Mouse (Mus musculus): ENCODE measurements around the gene Rangrf.
A peak's percentile ranks its signal among the peaks of the same experiment; 100 is the strongest.
"Not testable (repeated sequence)": the region's sequence is repeated elsewhere in the genome, so short reads cannot be mapped to it uniquely, and the experiment has no call there.

Gene Rangrf

DNA sequence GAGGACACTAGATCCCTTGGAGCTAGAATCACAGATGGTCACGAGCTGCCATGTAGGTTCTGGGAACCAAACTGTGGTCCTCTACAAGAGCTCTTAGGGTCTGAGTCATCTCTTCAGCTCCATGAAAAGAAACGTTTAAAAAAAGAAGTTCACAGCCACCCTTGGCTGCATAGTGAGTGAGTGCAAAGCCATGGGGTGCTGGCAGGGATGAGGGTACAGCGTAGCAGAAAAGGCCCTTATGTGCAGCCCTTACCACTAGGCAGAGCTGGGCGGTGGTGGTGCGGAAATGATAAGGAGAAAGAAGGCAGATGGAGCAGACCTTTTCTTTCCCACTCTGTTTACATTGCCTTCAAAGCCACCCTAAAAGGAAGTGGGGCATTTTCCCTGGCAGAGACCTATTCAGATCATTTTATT lies 4.3 kb upstream of the Rangrf start:
- DNase-seq (ENCODE audit: low spot score) = no peak

- no peak for DNase-seq (ENCODE audit: low spot score)
Observed at GRCm38 (mm10) chr11:68975601-68976000, 616 bp upstream of the Rangrf start.

- no peak for DNase-seq (ENCODE audit: low spot score)
Observed at GRCm38 (mm10) chr11:68974059-68974450, 930 bp downstream of the Rangrf start.

- peak; percentile 94 for DNase-seq (ENCODE audit: low spot score)
Observed at GRCm38 (mm10) chr11:68973250-68974058, 1.5 kb downstream of the Rangrf start.

- peak; percentile 73 for DNase-seq (ENCODE audit: low spot score)
Observed at GRCm38 (mm10) chr11:68970232-68970631, 4.8 kb downstream of the Rangrf start.

DNA sequence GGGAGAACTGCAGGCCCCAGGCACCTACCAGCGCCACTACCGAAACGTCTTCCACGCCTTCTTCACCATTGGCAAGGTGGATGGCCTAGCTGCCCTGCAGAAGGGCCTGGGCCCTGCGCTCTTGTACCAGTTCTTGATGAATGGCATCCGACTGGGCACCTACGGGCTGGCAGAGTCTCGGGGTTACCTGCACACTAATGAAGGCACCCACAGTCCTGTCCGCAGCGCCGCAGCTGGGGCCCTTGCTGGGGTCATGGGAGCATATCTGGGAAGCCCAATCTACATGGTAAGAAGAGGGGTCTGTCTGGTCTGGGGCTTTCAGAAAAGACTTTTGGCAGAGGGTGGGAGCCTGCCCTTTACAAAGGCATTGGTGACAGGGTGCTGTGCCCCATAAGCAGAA lies 6.2 kb downstream of the Rangrf start:
- no peak for DNase-seq (ENCODE audit: low spot score)

- peak; percentile 88 for DNase-seq (ENCODE audit: low spot score)
Observed at GRCm38 (mm10) chr11:68967337-68968282, 7.4 kb downstream of the Rangrf start, which contains the start of gene Slc25a35. Slc25a35 (plus strand) TSS chr11:68968131.

DNA sequence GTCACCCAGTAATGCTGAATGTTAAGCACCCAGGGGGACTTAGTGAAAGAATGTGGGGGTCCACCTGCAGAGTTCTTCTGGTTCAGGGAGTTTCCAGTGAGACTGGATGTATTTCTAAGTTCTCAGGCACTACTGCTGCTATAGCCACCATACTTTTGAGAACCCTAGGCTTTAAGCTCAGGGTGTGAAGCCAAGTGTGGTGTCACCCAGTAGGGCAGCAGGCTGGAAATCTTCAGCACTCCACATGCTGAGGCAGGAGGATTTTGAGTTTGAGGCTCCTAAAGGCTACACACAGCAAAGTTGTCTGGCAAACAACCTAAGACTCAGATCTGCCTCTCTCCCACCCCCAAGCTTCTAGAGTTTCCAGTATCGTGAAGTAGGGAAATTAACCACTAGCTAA lies 8.4 kb downstream of the Rangrf start:
- DNase-seq (ENCODE audit: low spot score) = no peak

DNA sequence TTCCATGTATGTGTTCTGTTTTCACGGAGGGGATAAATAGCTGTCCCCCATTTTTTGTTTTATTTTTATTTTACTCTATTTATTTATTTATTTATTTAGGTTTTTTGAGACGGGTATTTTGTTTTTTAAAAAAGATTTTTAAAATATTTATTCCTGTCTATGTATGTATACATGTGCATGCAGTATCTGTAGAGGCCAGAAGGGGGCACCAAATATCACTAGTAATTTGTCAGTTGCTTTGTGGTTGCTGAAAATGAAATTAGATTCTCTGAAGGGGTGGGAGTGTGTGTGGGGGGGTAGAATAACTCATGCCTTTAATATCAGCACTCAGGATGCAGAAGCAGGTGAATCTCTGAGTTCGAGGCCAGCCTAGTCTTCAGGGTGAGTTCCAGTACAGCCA lies 9.1 kb downstream of the Rangrf start:
- DNase-seq (ENCODE audit: low spot score) = peak; percentile 82

DNA sequence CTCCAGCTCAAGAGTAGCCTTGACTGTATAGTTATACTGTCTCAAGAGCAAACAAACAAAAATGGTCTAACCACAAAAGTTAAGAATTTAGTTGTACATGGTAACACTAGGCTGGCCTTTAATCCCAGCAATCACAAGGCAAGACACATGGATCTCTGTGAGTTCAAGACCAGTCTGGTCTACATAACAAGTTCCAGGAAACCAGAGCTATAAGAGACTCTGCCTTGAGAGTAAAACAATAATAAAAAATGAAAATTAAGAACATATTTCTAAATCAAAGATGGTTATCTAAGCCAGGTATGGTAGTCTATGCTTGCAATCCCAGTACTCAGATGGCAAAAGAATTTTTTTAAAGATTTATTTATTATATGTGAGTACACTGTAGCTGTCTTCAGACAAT lies 9.9 kb downstream of the Rangrf start:
- no peak for DNase-seq (ENCODE audit: low spot score)

DNA sequence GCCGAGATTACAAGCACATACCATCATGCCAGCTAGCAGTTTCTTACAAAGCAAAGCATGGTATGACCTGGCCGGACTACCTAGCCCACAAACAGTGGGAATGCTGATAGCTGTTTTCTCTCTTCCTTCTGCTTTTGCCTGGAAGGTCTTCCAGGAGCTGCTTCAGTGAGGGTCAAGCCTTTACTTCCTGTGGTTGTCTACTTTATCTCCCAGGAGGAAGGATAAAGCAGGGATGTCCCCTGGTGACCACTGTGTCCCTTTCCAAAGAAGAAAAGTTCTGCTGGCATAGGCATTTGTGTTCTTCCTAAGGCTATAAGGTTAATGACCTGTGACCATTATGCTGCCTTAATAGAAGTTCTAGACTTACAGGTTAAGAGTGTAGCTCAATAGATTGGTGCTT lies 11.6 kb downstream of the Rangrf start:
- no peak for DNase-seq (ENCODE audit: low spot score)

DNA sequence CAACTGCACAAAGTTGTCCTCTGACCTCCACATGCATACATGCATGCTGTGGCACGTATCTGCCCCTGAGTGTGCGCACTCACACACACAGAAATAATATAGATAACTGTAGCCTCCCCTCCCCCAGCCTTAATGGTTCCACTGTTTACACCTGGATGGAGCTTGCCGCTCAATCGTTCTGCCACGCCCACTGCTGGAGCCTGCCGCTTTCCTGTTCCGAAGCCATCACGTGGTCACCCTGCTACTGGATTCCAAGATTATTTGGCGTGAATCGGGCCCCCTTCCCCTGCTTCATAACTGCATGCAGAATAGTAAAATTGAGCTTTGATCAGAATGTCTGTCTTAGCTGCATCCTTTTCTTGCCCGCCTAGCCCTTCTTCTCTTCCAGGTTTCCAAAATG lies 12.8 kb downstream of the Rangrf start:
- DNase-seq (ENCODE audit: low spot score) = not testable (repeated sequence)

DNA sequence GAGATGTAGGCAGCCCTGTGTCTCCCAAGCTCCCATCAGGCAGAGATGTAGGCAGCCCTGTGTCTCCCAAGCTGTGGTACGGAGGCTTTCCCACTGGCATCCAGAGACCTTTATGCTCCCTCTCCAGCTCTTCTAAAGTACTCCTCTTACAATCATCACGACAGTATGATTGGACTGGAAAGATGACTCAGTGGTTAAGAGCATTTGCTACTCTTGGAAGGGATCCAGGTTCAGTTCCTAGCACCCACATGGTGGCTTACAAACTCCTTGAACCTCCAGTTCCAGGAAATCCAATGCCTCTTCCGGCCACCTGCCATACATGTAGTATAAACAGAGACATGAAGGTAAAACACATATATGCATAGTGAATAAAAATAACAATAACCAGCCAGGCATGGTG lies 13.4 kb downstream of the Rangrf start:
- no peak for DNase-seq (ENCODE audit: low spot score)

DNA sequence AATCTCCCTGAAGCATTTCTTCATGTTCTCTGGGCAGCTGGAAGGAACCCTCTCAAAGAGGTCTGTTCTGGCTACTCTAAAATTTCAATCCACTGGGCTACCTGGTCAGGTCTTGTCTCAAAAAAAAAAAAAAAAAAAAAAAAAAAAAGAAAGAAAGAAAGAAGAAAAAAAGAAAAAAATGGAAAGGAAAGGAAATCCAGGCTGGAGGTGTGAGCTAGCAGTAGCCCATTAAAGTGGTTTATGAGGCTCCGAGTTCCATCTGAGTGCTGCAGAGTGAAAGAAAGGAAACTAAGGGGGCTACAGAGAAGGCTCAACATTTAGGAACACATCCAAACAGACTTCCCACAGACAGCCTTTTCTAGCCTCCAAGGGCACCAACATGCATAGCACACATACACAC lies 17.0 kb downstream of the Rangrf start:
- DNase-seq (ENCODE audit: low spot score) = no peak

DNA sequence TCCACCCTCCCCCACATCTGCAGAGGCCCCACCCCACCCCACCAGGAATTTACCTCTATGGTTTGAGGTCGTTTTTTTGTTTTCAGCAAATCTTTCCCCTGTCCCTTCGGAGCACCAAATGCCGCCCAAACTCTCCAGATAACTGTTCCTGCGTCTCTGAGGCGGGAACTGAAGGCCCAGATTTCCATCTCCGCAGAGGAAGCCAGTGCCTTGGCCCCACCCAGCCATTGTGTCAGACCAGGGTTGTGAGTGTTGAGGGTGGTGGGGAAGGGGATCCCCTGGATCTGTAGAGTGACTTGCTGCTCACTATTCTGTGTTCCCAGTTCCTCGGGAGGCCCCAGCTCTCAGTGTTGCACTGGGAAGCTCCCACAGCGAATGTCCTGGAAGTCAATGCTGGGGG lies 17.7 kb downstream of the Rangrf start, which contains the start of gene Arhgef15:
Gene Arhgef15, minus strand, starts transcription at position 173 of the 400 bp plus-strand sequence.
- DNase-seq (ENCODE audit: low spot score) = no peak

- DNase-seq (ENCODE audit: low spot score) = no peak
Observed at GRCm38 (mm10) chr11:68956697-68957096, 18.3 kb downstream of the Rangrf start.

GRCm38 (mm10) chr11:68956107-68956506 lies 18.9 kb downstream of the Rangrf start:
- DNase-seq (ENCODE audit: low spot score) = no peak

- DNase-seq (ENCODE audit: low spot score) = no peak
Observed at GRCm38 (mm10) chr11:68955473-68955872, 19.5 kb downstream of the Rangrf start.

GRCm38 (mm10) chr11:68954408-68954807 lies 20.6 kb downstream of the Rangrf start:
- no peak for DNase-seq (ENCODE audit: low spot score)

GRCm38 (mm10) chr11:68953903-68954302 lies 21.1 kb downstream of the Rangrf start:
- DNase-seq (ENCODE audit: low spot score) = no peak

GRCm38 (mm10) chr11:68947542-68947993 lies 27.4 kb downstream of the Rangrf start:
- no peak for DNase-seq (ENCODE audit: low spot score)

GRCm38 (mm10) chr11:68946806-68947440 lies 28.1 kb downstream of the Rangrf start:
- no peak for DNase-seq (ENCODE audit: low spot score)
